Mouse (Mus musculus): ENCODE data around the gene Smox. TPM values are rescaled to one million over a fixed set of nuclear protein-coding genes. Genes with fewer than 3 reads are reported as not detected.
A peak's percentile ranks its signal among the peaks of the same experiment; 100 is the strongest.

The Smox gene
- total and polyA plus RNA-seq, 2 experiments from 2014 or later = 55.4 to 67.9 TPM

DNA sequence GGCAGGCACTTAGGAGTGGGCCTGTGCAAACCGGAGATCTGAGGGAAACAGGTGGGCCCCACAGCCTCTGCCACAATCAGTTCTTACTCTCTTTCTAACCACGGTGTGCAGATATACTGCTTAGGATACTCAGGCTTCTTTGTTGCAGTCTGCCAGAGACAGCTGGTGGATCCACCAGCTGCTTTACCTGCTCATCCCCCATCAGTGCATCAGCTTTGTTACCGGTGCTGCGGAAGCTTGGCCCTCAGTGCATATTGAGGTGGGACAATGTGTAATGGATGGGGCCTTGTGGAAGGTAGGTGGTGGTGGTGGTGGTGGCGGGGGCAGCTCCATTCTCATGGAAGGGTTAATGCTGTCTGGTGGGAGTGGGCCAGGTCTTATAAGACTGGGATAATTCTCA lies 57.8 kb downstream of the Smox start:
- Histone ChIP-seq H3K9me3 (ENCODE audit: low read length) (no peaks in the 10 kb centered on the region), H3K27me3 (ENCODE audit: insufficient read depth, low read length) (peaks cover 28% of the 10 kb centered on the region), H3K4me1 (ENCODE audit: insufficient read depth) (peaks cover 7% of the 10 kb centered on the region; the same call in 1 of the 2 replicates), H3K27ac (ENCODE audit: low read depth, low read length) (no peak overlapping the region), H3K4me2 (ENCODE audit: low read depth) (no peak overlapping the region), H3K9ac (no peak overlapping the region), H3K36me3 (ENCODE audit: insufficient read depth) (no peaks in the 10 kb centered on the region), H3K4me3 (ENCODE audit: low read depth, low read length) (no peak overlapping the region)
- ATAC-seq (no peak), DNase-seq (no peak)
- WGBS = 87% methylated on average over 5 of the region's 5 CpGs
- no peak for TF ChIP-seq CTCF (IDR thresholded peaks at IDR 0.05; ENCODE audit: low read depth)

DNA sequence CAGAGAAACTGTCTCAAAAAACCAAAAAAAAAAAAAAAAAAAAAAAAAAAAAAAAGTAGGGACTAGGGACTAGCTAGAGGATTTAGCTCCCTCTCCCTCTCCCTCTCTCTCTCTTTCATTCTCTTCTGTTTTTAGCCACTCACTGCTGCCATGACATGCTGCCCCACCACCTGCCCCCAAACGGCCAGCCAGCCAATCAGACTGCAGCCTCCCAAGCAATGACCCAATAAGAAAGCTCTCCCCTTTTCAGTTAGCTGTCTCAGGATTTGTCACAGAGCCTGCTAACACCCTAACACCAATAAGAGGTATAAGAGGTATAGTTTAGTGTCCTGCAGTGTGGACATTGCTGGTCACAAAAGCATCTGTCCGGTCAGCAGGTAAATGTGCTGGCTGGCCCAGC lies 59.2 kb downstream of the Smox start:
- 74% methylated on average over 2 of the region's 2 CpGs for WGBS
- no peak for ATAC-seq

DNA sequence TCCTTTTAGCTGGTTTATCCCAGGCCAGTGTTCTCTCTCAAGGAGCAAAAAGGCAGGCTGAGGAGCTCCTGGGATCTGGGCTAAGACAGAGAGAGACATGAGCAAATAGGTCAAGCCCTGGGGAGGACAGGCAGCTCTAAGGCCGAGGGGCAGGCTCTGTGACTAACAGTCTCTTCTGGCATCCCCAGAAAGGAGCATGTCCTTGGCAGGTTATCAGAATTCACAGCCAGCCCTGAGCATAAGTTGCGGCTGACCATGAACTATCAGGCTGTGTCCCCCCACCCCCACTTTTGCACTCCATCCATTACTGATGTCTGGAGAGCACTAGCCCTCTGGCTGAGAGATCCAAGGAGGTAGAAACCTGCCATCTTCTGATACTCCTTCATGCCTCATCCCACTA lies 59.6 kb downstream of the Smox start:
- H3K36me3 ChIP-seq (ENCODE audit: insufficient read depth) = no peaks in the 10 kb centered on the region
- H3K27ac ChIP-seq (ENCODE audit: low read depth, low read length) = no peak overlapping the region
- TF ChIP-seq CTCF (IDR thresholded peaks at IDR 0.05; ENCODE audit: low read depth) = no peak
- no peak overlapping the region for H3K4me2 ChIP-seq (ENCODE audit: low read depth)
- WGBS = 57% methylated on average over 2 of the region's 2 CpGs
- H3K9me3 ChIP-seq (ENCODE audit: low read length) = no peaks in the 10 kb centered on the region
- H3K27me3 ChIP-seq (ENCODE audit: insufficient read depth, low read length) = peaks cover 26% of the 10 kb centered on the region
- peaks cover 6% of the 10 kb centered on the region; the same call in 1 of the 2 replicates for H3K4me1 ChIP-seq (ENCODE audit: insufficient read depth)
- no peak overlapping the region for H3K9ac ChIP-seq
- ATAC-seq (no peak), DNase-seq (no peak)
- H3K4me3 ChIP-seq (ENCODE audit: low read depth, low read length) = no peak overlapping the region

More for the DNA sequence above, 59.2 kb downstream of the Smox start:
- no peak for TF ChIP-seq CTCF (IDR thresholded peaks at IDR 0.05; ENCODE audit: low read depth)
- Histone ChIP-seq H3K4me3 (ENCODE audit: low read depth, low read length) (no peak overlapping the region), H3K4me1 (ENCODE audit: insufficient read depth) (peaks cover 7% of the 10 kb centered on the region; the same call in 1 of the 2 replicates), H3K27ac (ENCODE audit: low read depth, low read length) (no peak overlapping the region), H3K4me2 (ENCODE audit: low read depth) (no peak overlapping the region), H3K9me3 (ENCODE audit: low read length) (no peaks in the 10 kb centered on the region), H3K36me3 (ENCODE audit: insufficient read depth) (no peaks in the 10 kb centered on the region), H3K9ac (no peak overlapping the region), H3K27me3 (ENCODE audit: insufficient read depth, low read length) (peaks cover 27% of the 10 kb centered on the region)
- no peak for DNase-seq

DNA sequence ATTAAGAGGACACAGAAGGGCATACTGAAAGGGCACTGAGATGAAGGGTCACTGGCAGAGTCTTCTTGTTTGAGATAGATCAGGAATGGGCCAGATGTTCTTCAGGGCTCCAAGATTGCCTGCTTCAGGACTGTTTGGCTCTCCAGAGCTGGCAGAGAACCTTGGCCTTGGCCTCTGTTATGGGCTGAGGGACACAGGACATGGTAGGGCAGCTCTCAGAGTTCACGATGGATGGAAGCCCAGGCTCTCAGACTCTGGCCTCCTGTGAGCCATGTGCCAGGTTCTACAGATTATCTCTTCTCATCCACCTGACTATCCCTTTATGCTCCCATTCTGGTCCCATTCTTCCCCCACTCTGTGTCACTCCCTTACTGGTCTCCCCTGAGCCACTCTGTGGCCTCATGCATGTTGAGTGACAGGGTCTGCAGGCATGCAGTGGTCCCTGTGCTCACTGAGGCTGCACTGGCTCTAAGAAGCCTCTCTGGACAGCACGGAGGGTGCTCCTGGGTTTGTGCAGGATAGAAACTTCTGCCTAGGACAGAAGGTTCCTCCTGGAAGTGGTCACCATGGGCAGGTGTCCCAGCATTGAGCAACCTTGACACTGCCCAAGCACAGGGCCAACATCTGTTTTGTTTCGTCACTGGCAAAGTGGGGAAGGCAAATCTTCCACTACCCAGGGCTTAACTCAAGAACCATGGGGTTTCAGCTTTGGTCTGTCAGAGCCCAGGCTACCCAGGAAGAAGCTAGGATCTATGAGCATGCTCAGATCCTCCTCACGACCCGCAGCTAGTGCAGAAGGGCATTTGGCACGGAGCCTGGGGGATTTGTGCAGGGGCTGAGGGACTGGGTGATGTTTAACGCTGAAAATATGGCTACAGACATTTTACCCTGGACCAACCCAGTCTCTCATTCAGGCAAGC lies 60.7 kb downstream of the Smox start:
- Histone ChIP-seq H3K27me3 (ENCODE audit: insufficient read depth, low read length) (peaks cover 20% of the 10 kb centered on the region), H3K4me3 (ENCODE audit: low read depth, low read length) (no peak overlapping the region), H3K9ac (no peak overlapping the region), H3K4me1 (ENCODE audit: insufficient read depth) (no peaks in the 10 kb centered on the region), H3K9me3 (ENCODE audit: low read length) (no peaks in the 10 kb centered on the region), H3K27ac (ENCODE audit: low read depth, low read length) (no peak overlapping the region), H3K4me2 (ENCODE audit: low read depth) (no peak overlapping the region), H3K36me3 (ENCODE audit: insufficient read depth) (no peaks in the 10 kb centered on the region)
- no peak for DNase-seq
- no peak for ATAC-seq
- WGBS = 55% methylated on average over 7 of the region's 7 CpGs
- no peak for TF ChIP-seq CTCF (IDR thresholded peaks at IDR 0.05; ENCODE audit: low read depth)

DNA sequence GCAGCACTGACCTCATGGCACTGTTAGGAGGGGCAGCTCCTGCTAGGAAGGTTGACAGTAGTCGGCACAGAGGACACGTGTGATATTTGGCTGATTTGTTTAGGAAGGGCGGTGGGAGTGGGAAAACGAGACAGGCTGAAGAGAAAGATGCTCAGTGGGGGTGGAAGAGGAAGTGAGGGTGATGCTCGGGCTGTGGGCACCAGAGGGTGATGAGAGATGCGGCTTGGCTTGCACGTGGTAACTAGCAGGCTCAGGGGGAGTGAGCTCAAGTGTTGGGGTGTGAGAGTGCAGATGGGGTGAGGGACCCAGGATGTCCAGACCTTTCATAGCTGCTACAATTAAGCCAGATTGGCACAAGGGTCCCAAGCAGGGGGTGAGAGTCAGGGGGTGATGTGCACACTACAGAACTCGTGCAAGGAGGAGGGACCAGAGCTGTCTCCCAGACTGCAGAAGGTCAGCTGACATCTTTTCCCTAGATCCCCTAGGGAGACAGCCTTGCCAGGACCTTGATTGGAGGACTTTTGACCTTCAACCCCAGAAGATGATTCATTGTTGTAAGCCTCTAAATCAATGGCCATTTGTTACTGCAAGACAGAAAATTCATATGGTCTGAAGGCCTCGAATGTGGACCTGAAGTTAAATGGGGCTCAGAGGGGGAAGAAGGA lies 61.6 kb downstream of the Smox start:
- Histone ChIP-seq H3K4me3 (ENCODE audit: low read depth, low read length) (no peak overlapping the region), H3K27me3 (ENCODE audit: insufficient read depth, low read length) (peaks cover 12% of the 10 kb centered on the region; the same call in 1 of the 2 replicates), H3K36me3 (ENCODE audit: insufficient read depth) (no peaks in the 10 kb centered on the region), H3K27ac (ENCODE audit: low read depth, low read length) (no peak overlapping the region), H3K9me3 (ENCODE audit: low read length) (no peaks in the 10 kb centered on the region), H3K9ac (no peak overlapping the region), H3K4me1 (ENCODE audit: insufficient read depth) (no peaks in the 10 kb centered on the region), H3K4me2 (ENCODE audit: low read depth) (no peak overlapping the region)
- no peak for DNase-seq
- 29% methylated on average over 9 of the region's 9 CpGs for WGBS
- ATAC-seq = peak; percentile 18; the same call in 1 of the 2 replicates
- TF ChIP-seq CTCF (IDR thresholded peaks at IDR 0.05; ENCODE audit: low read depth) = no peak

DNA sequence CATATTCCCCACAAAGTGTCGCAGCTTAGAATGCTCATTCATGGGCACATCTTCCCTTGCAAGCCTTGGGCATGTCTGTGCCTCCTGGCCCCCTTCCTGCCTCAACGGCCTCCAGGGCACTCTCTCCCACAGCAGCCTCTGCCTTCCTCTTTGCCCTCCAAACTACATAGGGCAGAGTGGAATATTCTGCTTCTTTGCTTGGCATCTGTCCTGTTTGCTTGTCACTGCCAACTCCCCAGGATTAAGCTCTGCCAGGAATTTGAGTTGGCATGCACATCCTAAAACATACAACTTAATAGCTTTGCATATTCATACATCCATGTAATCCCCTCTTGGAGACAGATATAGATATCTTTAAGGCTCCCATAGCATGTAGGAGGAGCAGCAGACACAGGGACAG lies 66.6 kb downstream of the Smox start:
- H3K27ac ChIP-seq (ENCODE audit: low read depth, low read length) = no peak overlapping the region
- DNase-seq (peak; percentile 46), ATAC-seq (0 out of 2 replicates have a peak, but pooled peaks have one; percentile 18)
- no peak overlapping the region for H3K4me2 ChIP-seq (ENCODE audit: low read depth)
- no peaks in the 10 kb centered on the region for H3K36me3 ChIP-seq (ENCODE audit: insufficient read depth)
- H3K9ac ChIP-seq = no peak overlapping the region
- no peak for TF ChIP-seq CTCF (IDR thresholded peaks at IDR 0.05; ENCODE audit: low read depth)
- H3K4me3 ChIP-seq (ENCODE audit: low read depth, low read length) = no peak overlapping the region
- no peaks in the 10 kb centered on the region; the same call in 1 of the 2 replicates for H3K4me1 ChIP-seq (ENCODE audit: insufficient read depth)
- H3K9me3 ChIP-seq (ENCODE audit: low read length) = no peaks in the 10 kb centered on the region
- 66% methylated on average over 2 of the region's 2 CpGs for WGBS
- H3K27me3 ChIP-seq (ENCODE audit: insufficient read depth, low read length) = peaks cover 33% of the 10 kb centered on the region

Data from forebrain, postnatal 0 days (tissue).